Mouse (Mus musculus): ENCODE measurements around the gene Cds1. TPM values are rescaled to one million over a fixed set of nuclear protein-coding genes. Genes with fewer than 3 reads are reported as not detected.

Gene Cds1
- polyA plus RNA-seq, 1 experiment from 2014 or later = 7.2 TPM

- Histone ChIP-seq H3K4me3 (ENCODE audit: low read depth, low read length) (no peak overlapping the region), H3K27ac (ENCODE audit: low read depth, low read length) (no peak overlapping the region), H3K4me2 (ENCODE audit: low read depth, low read length) (no peak overlapping the region), H3K27me3 (ENCODE audit: control insufficient read depth, insufficient read depth, low read length) (peaks cover 34% of the 10 kb centered on the region), H3K4me1 (ENCODE audit: control insufficient read depth, insufficient read depth, low read length) (peaks cover 4% of the 10 kb centered on the region; the same call in 1 of the 2 replicates), H3K36me3 (ENCODE audit: control insufficient read depth, insufficient read depth, low read length) (no peaks in the 10 kb centered on the region), H3K9ac (replicated peaks; ENCODE audit: low read depth, low read length) (no peak overlapping the region), H3K9me3 (ENCODE audit: control insufficient read depth, low read length) (no peaks in the 10 kb centered on the region)
- no peak for ATAC-seq (ENCODE audit: low read depth)
- 71% methylated on average over 5 of the region's 5 CpGs for WGBS
Observed at GRCm38 (mm10) chr5:101767086-101767485, 2.2 kb downstream of the Cds1 start.

DNA sequence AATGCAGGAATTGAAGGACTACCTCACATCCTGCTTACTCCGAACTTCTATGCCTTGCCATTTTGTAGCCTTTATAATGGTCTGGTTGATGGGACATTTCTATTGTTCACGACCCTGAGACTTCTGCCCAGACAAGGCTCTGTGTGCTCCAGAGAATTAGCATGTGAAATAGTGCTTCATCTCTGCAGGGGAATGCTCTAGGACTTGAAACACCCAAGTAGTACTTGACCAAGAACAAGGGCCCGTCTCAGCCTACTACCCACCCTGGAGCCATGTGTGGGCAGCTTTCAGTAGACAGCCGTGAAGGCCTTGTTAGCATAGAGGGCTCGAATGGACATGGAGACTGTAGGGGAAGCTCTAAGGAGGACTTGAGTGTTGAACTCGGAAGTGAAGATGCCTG lies 2.6 kb downstream of the Cds1 start:
- Histone ChIP-seq H3K4me1 (ENCODE audit: control insufficient read depth, insufficient read depth, low read length) (peaks cover 4% of the 10 kb centered on the region; the same call in 1 of the 2 replicates), H3K9me3 (ENCODE audit: control insufficient read depth, low read length) (no peaks in the 10 kb centered on the region), H3K27me3 (ENCODE audit: control insufficient read depth, insufficient read depth, low read length) (peaks cover 34% of the 10 kb centered on the region), H3K27ac (ENCODE audit: low read depth, low read length) (no peak overlapping the region), H3K9ac (replicated peaks; ENCODE audit: low read depth, low read length) (no peak overlapping the region), H3K4me2 (ENCODE audit: low read depth, low read length) (no peak overlapping the region), H3K36me3 (ENCODE audit: control insufficient read depth, insufficient read depth, low read length) (no peaks in the 10 kb centered on the region), H3K4me3 (ENCODE audit: low read depth, low read length) (no peak overlapping the region)
- no peak for ATAC-seq (ENCODE audit: low read depth)
- 69% methylated on average over 6 of the region's 6 CpGs for WGBS

DNA sequence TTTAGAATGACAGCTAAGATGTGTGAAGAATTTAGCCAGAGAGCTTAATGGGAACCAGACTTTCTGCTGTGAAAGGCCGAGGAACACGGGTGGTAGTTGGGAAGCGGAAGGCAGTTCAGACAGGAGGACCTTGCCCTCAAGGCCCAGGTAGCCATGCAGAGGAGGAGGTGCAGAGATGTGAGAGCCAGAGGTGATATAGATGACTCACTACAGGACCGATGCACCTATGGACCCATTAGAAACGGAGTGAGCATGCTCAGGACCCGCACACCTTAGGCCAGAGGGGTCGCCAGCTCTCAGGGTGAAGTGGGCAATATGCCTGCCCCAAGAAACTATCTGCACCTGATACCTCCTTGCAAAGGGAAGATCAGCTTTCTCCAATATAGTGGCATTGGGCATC lies 3.6 kb downstream of the Cds1 start:
- Histone ChIP-seq H3K4me2 (ENCODE audit: low read depth, low read length) (no peak overlapping the region), H3K4me3 (ENCODE audit: low read depth, low read length) (no peak overlapping the region), H3K27ac (ENCODE audit: low read depth, low read length) (no peak overlapping the region), H3K9me3 (ENCODE audit: control insufficient read depth, low read length) (no peaks in the 10 kb centered on the region), H3K4me1 (ENCODE audit: control insufficient read depth, insufficient read depth, low read length) (peaks cover 4% of the 10 kb centered on the region; the same call in 1 of the 2 replicates), H3K9ac (replicated peaks; ENCODE audit: low read depth, low read length) (no peak overlapping the region), H3K36me3 (ENCODE audit: control insufficient read depth, insufficient read depth, low read length) (no peaks in the 10 kb centered on the region), H3K27me3 (ENCODE audit: control insufficient read depth, insufficient read depth, low read length) (peaks cover 27% of the 10 kb centered on the region)
- 89% methylated on average over 7 of the region's 7 CpGs for WGBS
- no peak for ATAC-seq (ENCODE audit: low read depth)

DNA sequence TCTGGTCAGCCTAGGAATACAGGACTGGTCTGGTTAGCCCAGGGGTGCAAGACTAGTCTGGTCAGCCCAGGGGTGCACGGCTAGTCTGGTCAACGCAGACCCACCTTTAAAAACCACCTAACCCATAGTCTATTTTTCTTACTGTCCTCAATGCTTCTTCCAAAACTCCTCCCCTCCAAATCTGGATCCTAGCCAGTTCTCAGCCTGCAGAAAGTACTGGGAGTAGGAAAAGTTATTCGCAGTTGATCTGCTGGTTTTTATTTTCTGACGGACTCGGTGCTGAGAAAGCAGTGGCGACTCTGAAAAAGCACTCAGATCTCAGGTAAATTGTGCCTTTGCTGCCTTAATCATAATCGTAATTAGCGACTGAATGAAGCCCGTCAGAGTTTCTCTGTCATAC lies 7.7 kb downstream of the Cds1 start:
- Histone ChIP-seq H3K9ac (replicated peaks; ENCODE audit: low read depth, low read length) (no peak overlapping the region), H3K4me3 (ENCODE audit: low read depth, low read length) (no peak overlapping the region), H3K9me3 (ENCODE audit: control insufficient read depth, low read length) (no peaks in the 10 kb centered on the region), H3K27ac (ENCODE audit: low read depth, low read length) (no peak overlapping the region), H3K36me3 (ENCODE audit: control insufficient read depth, insufficient read depth, low read length) (no peaks in the 10 kb centered on the region), H3K4me1 (ENCODE audit: control insufficient read depth, insufficient read depth, low read length) (no peaks in the 10 kb centered on the region), H3K4me2 (ENCODE audit: low read depth, low read length) (no peak overlapping the region), H3K27me3 (ENCODE audit: control insufficient read depth, insufficient read depth, low read length) (peaks cover 7% of the 10 kb centered on the region)
- ATAC-seq (ENCODE audit: low read depth) = no peak
- 76% methylated on average over 9 of the region's 9 CpGs for WGBS

- H3K36me3 ChIP-seq (ENCODE audit: control insufficient read depth, insufficient read depth, low read length) = no peaks in the 10 kb centered on the region
- WGBS = 90% methylated on average over 8 of the region's 8 CpGs
- H3K4me3 ChIP-seq (ENCODE audit: low read depth, low read length) = no peak overlapping the region
- no peak overlapping the region for H3K9ac ChIP-seq (replicated peaks; ENCODE audit: low read depth, low read length)
- no peaks in the 10 kb centered on the region for H3K27me3 ChIP-seq (ENCODE audit: control insufficient read depth, insufficient read depth, low read length)
- H3K4me1 ChIP-seq (ENCODE audit: control insufficient read depth, insufficient read depth, low read length) = no peaks in the 10 kb centered on the region
- no peak overlapping the region for H3K27ac ChIP-seq (ENCODE audit: low read depth, low read length)
- no peak for ATAC-seq (ENCODE audit: low read depth)
- no peaks in the 10 kb centered on the region for H3K9me3 ChIP-seq (ENCODE audit: control insufficient read depth, low read length)
- no peak overlapping the region for H3K4me2 ChIP-seq (ENCODE audit: low read depth, low read length)
Observed at GRCm38 (mm10) chr5:101775262-101775661, 10.3 kb downstream of the Cds1 start.

- Histone ChIP-seq H3K36me3 (ENCODE audit: control insufficient read depth, insufficient read depth, low read length) (no peaks in the 10 kb centered on the region), H3K4me2 (ENCODE audit: low read depth, low read length) (no peak overlapping the region), H3K27me3 (ENCODE audit: control insufficient read depth, insufficient read depth, low read length) (no peaks in the 10 kb centered on the region), H3K4me3 (ENCODE audit: low read depth, low read length) (no peak overlapping the region), H3K4me1 (ENCODE audit: control insufficient read depth, insufficient read depth, low read length) (no peaks in the 10 kb centered on the region), H3K9me3 (ENCODE audit: control insufficient read depth, low read length) (no peaks in the 10 kb centered on the region), H3K27ac (ENCODE audit: low read depth, low read length) (no peak overlapping the region), H3K9ac (replicated peaks; ENCODE audit: low read depth, low read length) (no peak overlapping the region)
- WGBS = 91% methylated on average over 8 of the region's 8 CpGs
- no peak for ATAC-seq (ENCODE audit: low read depth)
Observed at GRCm38 (mm10) chr5:101776528-101776927, 11.6 kb downstream of the Cds1 start.

GRCm38 (mm10) chr5:101779376-101779863 lies 14.5 kb downstream of the Cds1 start:
- no peaks in the 10 kb centered on the region for H3K27me3 ChIP-seq (ENCODE audit: control insufficient read depth, insufficient read depth, low read length)
- 82% methylated on average over 15 of the region's 15 CpGs for WGBS
- no peak overlapping the region for H3K27ac ChIP-seq (ENCODE audit: low read depth, low read length)
- H3K4me1 ChIP-seq (ENCODE audit: control insufficient read depth, insufficient read depth, low read length) = no peaks in the 10 kb centered on the region
- H3K4me3 ChIP-seq (ENCODE audit: low read depth, low read length) = no peak overlapping the region
- H3K9ac ChIP-seq (replicated peaks; ENCODE audit: low read depth, low read length) = no peak overlapping the region
- no peak overlapping the region for H3K4me2 ChIP-seq (ENCODE audit: low read depth, low read length)
- no peak for ATAC-seq (ENCODE audit: low read depth)
- H3K9me3 ChIP-seq (ENCODE audit: control insufficient read depth, low read length) = no peaks in the 10 kb centered on the region
- no peaks in the 10 kb centered on the region for H3K36me3 ChIP-seq (ENCODE audit: control insufficient read depth, insufficient read depth, low read length)

GRCm38 (mm10) chr5:101780918-101781317 lies 16.0 kb downstream of the Cds1 start:
- Histone ChIP-seq H3K27ac (ENCODE audit: low read depth, low read length) (no peak overlapping the region), H3K9me3 (ENCODE audit: control insufficient read depth, low read length) (no peaks in the 10 kb centered on the region), H3K4me3 (ENCODE audit: low read depth, low read length) (no peak overlapping the region), H3K27me3 (ENCODE audit: control insufficient read depth, insufficient read depth, low read length) (no peaks in the 10 kb centered on the region), H3K36me3 (ENCODE audit: control insufficient read depth, insufficient read depth, low read length) (no peaks in the 10 kb centered on the region), H3K4me1 (ENCODE audit: control insufficient read depth, insufficient read depth, low read length) (no peaks in the 10 kb centered on the region), H3K9ac (replicated peaks; ENCODE audit: low read depth, low read length) (no peak overlapping the region), H3K4me2 (ENCODE audit: low read depth, low read length) (no peak overlapping the region)
- ATAC-seq (ENCODE audit: low read depth) = no peak
- 86% methylated on average over 4 of the region's 4 CpGs for WGBS

- no peak overlapping the region for H3K9ac ChIP-seq (replicated peaks; ENCODE audit: low read depth, low read length)
- no peaks in the 10 kb centered on the region for H3K36me3 ChIP-seq (ENCODE audit: control insufficient read depth, insufficient read depth, low read length)
- 87% methylated on average over 3 of the region's 3 CpGs for WGBS
- no peak overlapping the region for H3K4me3 ChIP-seq (ENCODE audit: low read depth, low read length)
- ATAC-seq (ENCODE audit: low read depth) = no peak
- H3K4me1 ChIP-seq (ENCODE audit: control insufficient read depth, insufficient read depth, low read length) = no peaks in the 10 kb centered on the region
- H3K27me3 ChIP-seq (ENCODE audit: control insufficient read depth, insufficient read depth, low read length) = no peaks in the 10 kb centered on the region
- H3K4me2 ChIP-seq (ENCODE audit: low read depth, low read length) = no peak overlapping the region
- H3K9me3 ChIP-seq (ENCODE audit: control insufficient read depth, low read length) = no peaks in the 10 kb centered on the region
- H3K27ac ChIP-seq (ENCODE audit: low read depth, low read length) = no peak overlapping the region
Observed at GRCm38 (mm10) chr5:101784328-101784727, 19.4 kb downstream of the Cds1 start.

All from neural tube, embryonic 14.5 days (tissue).